Mouse (Mus musculus) myocyte (in vitro differentiated cells): ENCODE results near the gene 2210408I21Rik. TPM values are rescaled to one million over a fixed set of nuclear protein-coding genes. Genes with fewer than 3 reads are reported as not detected.

ENCODE experiments used
- H3K27me3 ChIP-seq: one replicate; pipeline ENCODE4 v1.6.1; 2011; ENCODE audit not compliant: control insufficient read depth, insufficient read depth, insufficient read length
- H3K36me3 ChIP-seq: one replicate; pipeline ENCODE4 v1.6.1; 2011; ENCODE audit not compliant: control insufficient read depth, insufficient read depth
- H3K4me2 ChIP-seq: one replicate; pipeline ENCODE4 v1.6.1; 2011; ENCODE audit warnings: low read depth, control low read depth
- H3K4me3 ChIP-seq: one replicate; pipeline ENCODE4 v1.5.1; 2011; ENCODE audit warnings: mild to moderate bottlenecking, control low read depth, moderate library complexity
- H3K79me2 ChIP-seq: one replicate; pipeline ENCODE4 v1.6.1; 2011; ENCODE audit not compliant: control insufficient read depth, insufficient read depth
- H3ac ChIP-seq: one replicate; pipeline ENCODE4 v1.6.1; 2011; ENCODE audit not compliant: control insufficient read depth, insufficient read length
- CEBPB ChIP-seq: IDR thresholded peaks from 2 replicates; pipeline ENCODE4 v1.6.1; 2011; ENCODE audit warnings: mild to moderate bottlenecking, moderate library complexity; ENCODE audit not compliant: poor library complexity, insufficient read depth, severe bottlenecking
- E2F4 ChIP-seq: IDR thresholded peaks from one replicate; pipeline ENCODE4 v1.6.1; 2011; ENCODE audit warnings: mild to moderate bottlenecking, control low read depth, moderate library complexity; ENCODE audit not compliant: insufficient read depth
- MAX ChIP-seq: IDR thresholded peaks from one replicate; pipeline ENCODE4 v1.6.1; 2011; ENCODE audit warnings: low read depth, mild to moderate bottlenecking, control low read depth
- MYOD1 ChIP-seq, 3 experiments: IDR thresholded peaks; one replicate each; pipeline ENCODE4 v1.6.1; 2011; ENCODE audit warnings: control low read depth in 2 of 3, low read depth in 2 of 3, mild to moderate bottlenecking in 2 of 3, moderate library complexity in 1 of 3; ENCODE audit not compliant: insufficient read length in 2 of 3, control insufficient read depth in 1 of 3
- MYOG ChIP-seq, 3 experiments: IDR thresholded peaks; one replicate each; pipeline ENCODE4 v1.6.1; 2011; ENCODE audit warnings: control low read depth in 2 of 3, low read depth in 2 of 3, mild to moderate bottlenecking in 2 of 3; ENCODE audit not compliant: insufficient read length in 2 of 3, control insufficient read depth in 1 of 3, insufficient read depth in 1 of 3
- POLR2A ChIP-seq: IDR thresholded peaks from one replicate; pipeline ENCODE4 v1.6.1; 2011; ENCODE audit warnings: low read depth, mild to moderate bottlenecking, control low read depth, moderate library complexity; ENCODE audit not compliant: insufficient read length
- POLR2AphosphoS2 ChIP-seq: IDR thresholded peaks from one replicate; pipeline ENCODE4 v1.6.1; 2011; ENCODE audit warnings: low read depth, control low read depth; ENCODE audit not compliant: insufficient read length
- REST ChIP-seq: IDR thresholded peaks from one replicate; pipeline ENCODE4 v1.6.1; 2011; ENCODE audit warnings: mild to moderate bottlenecking, control low read depth, moderate library complexity; ENCODE audit not compliant: insufficient read depth, insufficient read length
- SRF ChIP-seq: IDR thresholded peaks from one replicate; pipeline ENCODE4 v1.6.1; 2011; ENCODE audit warnings: low read depth; ENCODE audit not compliant: control insufficient read depth, insufficient read length
- TCF12 ChIP-seq: IDR thresholded peaks from one replicate; pipeline ENCODE4 v1.6.1; 2011; ENCODE audit warnings: mild to moderate bottlenecking, control low read depth; ENCODE audit not compliant: poor library complexity, insufficient read depth, severe bottlenecking
- TCF3 ChIP-seq: IDR thresholded peaks from one replicate; pipeline ENCODE4 v1.6.1; 2011; ENCODE audit warnings: low read depth, control low read depth; ENCODE audit not compliant: insufficient read length
- USF1 ChIP-seq: IDR thresholded peaks from one replicate; pipeline ENCODE4 v1.6.1; 2011; ENCODE audit warnings: low read depth, mild to moderate bottlenecking, control low read depth, moderate library complexity
- polyA plus RNA-seq: library from polyadenylated mRNA; unstranded; fragments of >200 nt; fragmentation: generic; extraction: Trizol; gene quantifications from one replicate; pipeline ENCODE4 v1.2.1, GENCODE M21; 2012; ENCODE audit warnings: missing spikeins

2210408I21Rik gene
- polyA plus RNA-seq, 1 experiment = 1.7 TPM

DNA sequence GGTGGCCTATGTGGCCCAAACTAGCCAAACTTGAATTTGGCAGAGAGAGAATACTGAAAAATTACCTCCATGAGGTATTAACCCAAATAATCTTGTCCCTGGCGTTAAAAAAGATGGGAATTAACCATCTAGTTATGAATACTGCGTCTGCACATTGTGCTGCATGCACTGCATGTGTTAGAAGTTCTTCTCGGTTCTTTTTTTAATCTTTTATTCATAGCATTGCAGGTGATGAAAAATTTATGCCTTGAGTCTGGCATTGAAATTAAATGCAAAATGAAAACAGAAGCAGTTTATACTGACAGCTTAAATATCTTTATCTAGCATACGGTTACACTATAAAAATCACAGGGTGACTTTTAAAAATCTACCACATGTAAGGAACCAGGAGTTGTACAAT, 341.1 kb downstream of the 2210408I21Rik start:
- H3K36me3 ChIP-seq = no peaks in the 10 kb centered on the region
- no peaks in the 10 kb centered on the region for H3K79me2 ChIP-seq
- H3K27me3 ChIP-seq = no peaks in the 10 kb centered on the region
- no peak for TF ChIP-seq POLR2AphosphoS2
- no peak for TF ChIP-seq TCF3
- TF ChIP-seq USF1 = no peak
- TF ChIP-seq POLR2A = no peak
- no peak for TF ChIP-seq REST
- no peak for TF ChIP-seq SRF
- no peak for TF ChIP-seq MYOD1 (IDR thresholded peaks at IDR 0.05; ENCODE audit: control insufficient read depth in 1 of 3, insufficient read length in 2 of 3, low read depth in 2 of 3)
- no peak for TF ChIP-seq MYOG (IDR thresholded peaks at IDR 0.05; ENCODE audit: control insufficient read depth in 1 of 3, insufficient read depth in 1 of 3, insufficient read length in 2 of 3, low read depth in 2 of 3)
- no peak for TF ChIP-seq CEBPB
- TF ChIP-seq TCF12 = no peak
- H3ac ChIP-seq = no peak overlapping the region
- no peak overlapping the region for H3K4me2 ChIP-seq
- H3K4me3 ChIP-seq = no peak overlapping the region

DNA sequence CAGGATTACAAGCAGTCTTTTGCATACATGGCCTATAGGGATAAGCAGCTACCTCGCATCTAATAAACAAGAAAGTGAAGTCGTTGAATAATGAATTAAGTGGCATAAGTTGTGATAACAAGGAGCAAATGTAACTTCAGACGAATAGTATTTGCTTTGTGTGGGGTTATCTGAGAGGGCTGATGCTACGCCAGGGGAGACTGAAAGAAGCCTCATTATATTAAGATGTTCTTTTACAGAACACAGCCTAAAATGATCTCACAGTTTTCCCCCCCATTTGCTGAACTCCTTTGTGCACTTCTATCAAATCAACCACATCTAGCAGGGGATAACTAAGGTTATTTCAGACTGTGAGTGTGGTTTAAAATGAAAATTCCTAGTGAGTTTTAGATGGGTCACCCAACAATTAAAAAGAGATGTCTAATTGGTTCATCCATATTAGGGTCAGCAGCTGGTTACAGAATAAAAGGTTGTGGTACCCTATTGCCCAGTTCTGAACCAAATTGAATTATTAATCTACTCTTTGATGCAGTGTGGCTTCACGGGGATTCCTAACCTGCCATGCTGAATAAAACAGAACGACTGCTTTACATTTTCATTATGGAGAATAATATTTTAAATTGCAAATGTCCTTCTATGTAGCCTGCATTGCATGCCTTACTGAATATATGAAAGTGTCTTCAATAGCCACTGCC, 343.2 kb downstream of the 2210408I21Rik start:
- no peaks in the 10 kb centered on the region for H3K27me3 ChIP-seq
- no peak overlapping the region for H3K4me3 ChIP-seq
- no peak for TF ChIP-seq E2F4
- TF ChIP-seq REST = no peak
- TF ChIP-seq MAX = no peak
- no peak for TF ChIP-seq SRF
- TF ChIP-seq MYOD1 (IDR thresholded peaks at IDR 0.05; ENCODE audit: control insufficient read depth in 1 of 3, insufficient read length in 2 of 3, low read depth in 2 of 3) = no peak
- TF ChIP-seq TCF3 = no peak
- H3ac ChIP-seq = no peak overlapping the region
- H3K36me3 ChIP-seq = no peaks in the 10 kb centered on the region
- H3K79me2 ChIP-seq = no peaks in the 10 kb centered on the region
- no peak overlapping the region for H3K4me2 ChIP-seq

DNA sequence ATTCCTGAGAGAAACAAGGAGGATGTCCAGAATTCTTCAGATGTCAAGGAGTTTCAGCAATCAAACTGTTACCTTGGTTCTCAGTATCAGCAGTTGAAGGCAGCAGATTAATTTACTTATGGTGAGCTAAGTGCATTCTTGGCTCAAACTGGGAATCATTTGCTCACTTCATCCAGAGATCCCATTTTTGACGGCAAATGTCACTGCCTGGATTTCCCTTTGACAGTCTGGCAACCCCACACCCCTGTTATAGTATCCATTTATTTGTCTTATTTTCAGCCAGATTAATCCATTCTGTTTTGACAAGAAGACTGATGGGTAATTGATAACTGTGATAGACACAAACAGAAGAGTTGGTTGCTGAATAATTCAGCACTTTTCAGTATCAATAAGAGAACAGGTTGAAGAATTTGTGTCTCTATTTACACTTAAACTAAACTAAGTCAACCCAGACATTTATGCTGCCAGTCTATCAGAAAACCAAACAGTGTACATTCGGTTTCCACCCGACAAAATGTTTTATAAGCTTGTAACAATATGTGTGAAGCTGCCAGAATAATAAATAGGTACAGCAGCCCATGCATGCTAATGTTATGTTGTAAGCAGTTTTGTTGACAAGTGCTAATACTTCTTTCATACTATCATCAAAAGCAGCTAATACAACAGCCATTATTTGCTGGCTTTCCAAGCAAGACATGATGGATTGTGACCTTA, 354.8 kb downstream of the 2210408I21Rik start:
- H3K36me3 ChIP-seq = no peaks in the 10 kb centered on the region
- no peak for TF ChIP-seq MYOG (IDR thresholded peaks at IDR 0.05; ENCODE audit: control insufficient read depth in 1 of 3, insufficient read depth in 1 of 3, insufficient read length in 2 of 3, low read depth in 2 of 3)
- no peak for TF ChIP-seq TCF3
- TF ChIP-seq MYOD1 (IDR thresholded peaks at IDR 0.05; ENCODE audit: control insufficient read depth in 1 of 3, insufficient read length in 2 of 3, low read depth in 2 of 3) = no peak
- no peak for TF ChIP-seq CEBPB
- TF ChIP-seq SRF = no peak
- TF ChIP-seq POLR2AphosphoS2 = no peak
- TF ChIP-seq MAX = no peak
- TF ChIP-seq REST = no peak
- no peak for TF ChIP-seq TCF12
- no peak for TF ChIP-seq POLR2A
- TF ChIP-seq USF1 = no peak
- no peak for TF ChIP-seq E2F4
- no peak overlapping the region for H3ac ChIP-seq
- H3K4me3 ChIP-seq = no peak overlapping the region
- H3K79me2 ChIP-seq = no peaks in the 10 kb centered on the region
- H3K27me3 ChIP-seq = no peaks in the 10 kb centered on the region
- no peak overlapping the region for H3K4me2 ChIP-seq

DNA sequence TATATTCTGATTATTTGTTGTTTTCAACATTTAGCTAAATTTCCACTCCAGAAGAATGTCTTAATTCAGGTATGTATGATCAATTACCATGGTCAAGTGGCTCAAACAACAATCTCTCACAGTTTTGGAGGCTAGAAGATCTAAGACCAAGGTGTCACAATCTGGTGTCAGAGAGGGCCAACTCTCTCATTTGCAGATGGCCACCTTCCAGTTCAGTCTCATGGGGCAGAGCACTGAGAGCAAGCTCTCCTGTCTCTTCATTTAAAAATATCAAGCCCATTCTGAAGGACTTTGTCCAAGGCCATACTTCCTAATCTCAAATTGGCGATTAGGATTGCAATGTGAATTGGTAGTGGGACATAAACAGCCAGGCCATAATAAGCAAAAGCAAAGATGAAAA, 378.7 kb downstream of the 2210408I21Rik start:
- no peak for TF ChIP-seq MAX
- TF ChIP-seq SRF = no peak
- no peak for TF ChIP-seq E2F4
- no peak for TF ChIP-seq MYOD1 (IDR thresholded peaks at IDR 0.05; ENCODE audit: control insufficient read depth in 1 of 3, insufficient read length in 2 of 3, low read depth in 2 of 3)
- TF ChIP-seq USF1 = no peak
- TF ChIP-seq TCF12 = no peak
- TF ChIP-seq CEBPB = no peak
- TF ChIP-seq TCF3 = no peak
- no peak for TF ChIP-seq REST
- no peak for TF ChIP-seq POLR2A
- TF ChIP-seq MYOG (IDR thresholded peaks at IDR 0.05; ENCODE audit: control insufficient read depth in 1 of 3, insufficient read depth in 1 of 3, insufficient read length in 2 of 3, low read depth in 2 of 3) = no peak
- TF ChIP-seq POLR2AphosphoS2 = no peak
- H3K36me3 ChIP-seq = no peaks in the 10 kb centered on the region
- H3K27me3 ChIP-seq = no peaks in the 10 kb centered on the region
- H3K4me2 ChIP-seq = no peak overlapping the region
- H3K79me2 ChIP-seq = no peaks in the 10 kb centered on the region
- H3ac ChIP-seq = no peak overlapping the region
- no peak overlapping the region for H3K4me3 ChIP-seq
